Comparison of ENCODE assay signal across 25 mouse cellular contexts in genomic region chr1:118392246-118392645, GRCm38 (mm10).
"Had no signal": no experiment of that assay in that cellular context is flagged by ENCODE, and none has a peak within 500 bp of the region (broad histone marks: within the 10 kb centered on the region; RNA-seq: fewer than 3 reads in every experiment).

No protein-coding gene starts in this region.

- H3K36me3 ChIP-seq: heart, embryonic 15.5 days; intestine, embryonic 15.5 days had no signal

- H3K9ac ChIP-seq: heart, embryonic 13.5 days; heart, embryonic 15.5 days; hindbrain, embryonic 12.5 days; hindbrain, embryonic 14.5 days; intestine, embryonic 15.5 days; limb, embryonic 12.5 days had no signal

- ATAC-seq: forebrain, embryonic 16.5 days; hindbrain, embryonic 16.5 days; inflammation-experienced regulatory T-cells, adult 6 months; intestine, embryonic 15.5 days; intestine, postnatal 0 days had no signal

- H3K4me3 ChIP-seq: gastrocnemius, adult 2 months; heart, adult 2 months; heart, embryonic 13.5 days; heart, embryonic 15.5 days; hindbrain, embryonic 10.5 days; hindbrain, embryonic 12.5 days; intestine, embryonic 15.5 days; layer of hippocampus, adult 2 months; left cerebral cortex, adult 2 months; limb, embryonic 10.5 days; limb, embryonic 12.5 days had no signal

- DNase-seq: gastrocnemius, adult 2 months; gastrocnemius, postnatal 10 days; gastrocnemius, postnatal 25 days; heart, adult 2 months; heart, postnatal 4 days; kidney, adult 18-20 months; kidney, adult 8-10 months; kidney, postnatal 10 days; kidney, postnatal 25 days; kidney, postnatal 4 days had no signal

- H3K27me3 ChIP-seq: heart, embryonic 13.5 days; heart, embryonic 15.5 days; hindbrain, embryonic 12.5 days; intestine, embryonic 15.5 days; limb, embryonic 12.5 days had no signal

- H3K9me3 ChIP-seq: heart, embryonic 13.5 days; heart, embryonic 15.5 days; hindbrain, embryonic 12.5 days; intestine, embryonic 15.5 days; limb, embryonic 10.5 days; limb, embryonic 12.5 days had no signal

- H3K4me1 ChIP-seq: intestine, embryonic 15.5 days had no signal

- H3K27ac ChIP-seq: gastrocnemius, adult 2 months; heart, adult 2 months; heart, embryonic 13.5 days; heart, embryonic 15.5 days; hindbrain, embryonic 10.5 days; hindbrain, embryonic 12.5 days; hindbrain, embryonic 14.5 days; intestine, embryonic 15.5 days; layer of hippocampus, adult 2 months; left cerebral cortex, adult 2 months; limb, embryonic 10.5 days; limb, embryonic 12.5 days had no signal

- H3K4me2 ChIP-seq: heart, embryonic 11.5 days; heart, embryonic 13.5 days; heart, embryonic 15.5 days; hindbrain, embryonic 12.5 days; intestine, embryonic 15.5 days; limb, embryonic 12.5 days had no signal
